Mouse (Mus musculus) neural tube, embryonic 10.5 days (tissue): Measurements from ENCODE around the gene Ebf1.

ENCODE experiments used
- DNase-seq: peaks from one replicate; pipeline ENCODE4 v3.0.0-alpha.2; 2017; ENCODE audit warnings: low spot score; ENCODE audit errors: extremely low spot score

Ebf1 gene

DNA sequence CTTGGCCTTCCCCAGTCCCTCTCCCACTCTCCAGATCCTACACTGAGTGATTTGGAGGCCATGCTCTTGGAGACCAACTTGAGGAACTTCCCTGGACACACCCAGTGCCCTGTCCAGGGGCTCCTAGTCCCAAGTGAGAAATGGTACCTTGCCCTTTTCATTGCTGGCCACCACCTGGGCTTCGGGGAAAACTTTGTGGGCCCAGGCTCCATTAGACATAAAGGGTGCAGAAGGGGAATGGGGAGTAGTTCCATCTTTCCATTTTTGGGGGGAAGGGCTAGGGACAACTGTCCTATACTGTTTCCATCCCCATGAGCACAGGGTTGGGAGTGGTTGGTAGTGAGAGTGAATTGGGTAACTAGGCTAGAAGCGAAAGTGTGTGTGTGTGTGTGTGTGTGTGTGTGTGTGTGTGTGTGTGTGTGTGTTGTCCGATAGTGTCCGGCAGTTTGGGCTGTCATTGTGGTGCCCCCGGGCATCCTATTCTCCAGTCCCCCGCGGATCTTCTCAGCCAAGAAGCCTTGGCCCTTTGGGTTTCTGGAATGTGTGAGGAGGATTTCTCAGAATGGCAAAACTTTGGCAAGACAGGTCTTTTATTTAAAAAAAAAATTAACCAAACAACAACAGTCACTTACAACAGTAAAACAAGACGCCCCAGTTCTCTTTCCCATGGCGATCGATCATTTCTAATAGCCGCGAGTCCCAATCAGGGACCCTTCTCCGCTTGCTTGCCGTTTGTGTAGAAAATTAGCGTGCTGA is 2.2 kb downstream of the Ebf1 start:
- peak; percentile 56 for DNase-seq

- peak; percentile 59 for DNase-seq
These were observed 3.0 kb downstream of the Ebf1 start for GRCm38 (mm10) chr11:44619887-44620693.

DNA sequence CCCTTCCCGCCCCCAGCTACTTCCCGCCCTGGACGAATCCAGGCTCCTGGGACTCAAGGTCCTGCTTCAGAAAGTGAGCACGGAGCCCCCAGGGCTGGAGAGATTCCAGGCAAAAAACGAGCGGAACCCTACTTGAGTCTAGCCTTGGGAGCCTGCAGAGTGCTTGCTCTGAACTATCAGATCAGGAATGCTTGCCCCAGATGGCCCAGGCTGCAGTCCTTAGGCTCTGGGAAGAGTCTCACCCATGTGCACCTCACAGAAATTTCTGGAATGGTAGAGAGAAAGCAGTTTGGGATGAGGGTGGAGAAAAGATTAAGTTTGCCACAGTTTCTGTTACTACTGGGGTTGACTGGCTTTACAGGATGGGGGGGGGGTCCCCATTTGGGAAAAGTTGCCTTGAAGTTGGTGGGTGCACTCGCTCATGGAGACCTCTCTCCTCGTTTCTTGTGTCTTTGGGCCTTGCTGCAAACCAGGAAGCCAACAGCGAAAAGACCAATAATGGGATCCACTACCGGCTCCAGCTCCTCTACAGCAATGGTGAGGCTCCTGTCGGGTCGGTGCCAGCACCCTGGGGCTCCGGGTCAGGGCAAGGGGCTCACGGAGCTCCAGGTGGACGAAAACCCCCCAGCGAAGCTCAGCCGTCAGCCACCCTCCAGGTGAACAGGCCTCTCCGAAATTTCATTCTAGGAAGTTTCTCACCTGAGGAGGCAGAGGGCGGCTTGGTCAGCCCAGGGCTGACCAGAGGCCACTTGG is 3.8 kb downstream of the Ebf1 start:
- DNase-seq = peak; percentile 51

DNA sequence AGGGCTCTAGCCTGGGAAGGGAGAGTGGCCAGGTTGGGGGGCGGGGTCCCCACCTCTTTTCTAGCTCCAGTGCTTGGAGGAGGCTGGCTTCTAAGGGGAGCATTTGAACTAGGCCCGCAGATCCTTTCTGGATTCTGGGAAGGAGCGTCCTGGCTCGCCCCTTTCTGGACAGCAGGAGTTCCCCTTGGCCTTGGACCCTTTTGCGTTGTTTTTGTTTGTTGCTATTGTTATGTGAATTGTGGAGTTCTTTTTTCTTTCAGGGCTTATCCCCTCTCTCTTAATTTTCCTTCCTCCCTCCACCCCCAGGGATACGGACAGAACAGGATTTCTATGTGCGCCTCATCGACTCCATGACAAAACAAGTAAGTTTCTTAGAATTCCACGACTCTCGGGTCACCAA is 4.5 kb downstream of the Ebf1 start:
- DNase-seq = peak; percentile 25

GRCm38 (mm10) chr11:44622023-44622731 is 5.1 kb downstream of the Ebf1 start:
- peak; percentile 35 for DNase-seq

DNA sequence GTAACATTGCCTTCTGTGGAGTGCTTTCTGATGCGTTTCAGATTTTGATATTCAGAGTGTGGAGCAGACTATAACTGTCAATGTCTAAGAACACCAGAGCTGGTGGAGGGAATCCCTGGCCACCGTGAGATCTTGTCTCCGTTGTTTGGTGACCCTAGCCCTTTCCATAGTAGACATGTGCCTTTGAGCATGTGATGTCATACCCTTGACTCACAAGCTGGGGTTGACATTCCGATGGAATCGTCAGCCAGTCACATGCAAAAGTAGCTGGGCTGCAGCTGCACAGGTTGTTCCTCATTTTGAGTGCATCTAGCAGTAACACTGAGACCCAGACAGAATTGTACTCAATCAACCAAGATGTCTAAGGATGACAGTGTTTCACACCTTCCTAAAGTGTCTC is 7.4 kb downstream of the Ebf1 start:
- no peak for DNase-seq

- DNase-seq = no peak
These were observed 8.9 kb downstream of the Ebf1 start for GRCm38 (mm10) chr11:44626065-44626464.

DNA sequence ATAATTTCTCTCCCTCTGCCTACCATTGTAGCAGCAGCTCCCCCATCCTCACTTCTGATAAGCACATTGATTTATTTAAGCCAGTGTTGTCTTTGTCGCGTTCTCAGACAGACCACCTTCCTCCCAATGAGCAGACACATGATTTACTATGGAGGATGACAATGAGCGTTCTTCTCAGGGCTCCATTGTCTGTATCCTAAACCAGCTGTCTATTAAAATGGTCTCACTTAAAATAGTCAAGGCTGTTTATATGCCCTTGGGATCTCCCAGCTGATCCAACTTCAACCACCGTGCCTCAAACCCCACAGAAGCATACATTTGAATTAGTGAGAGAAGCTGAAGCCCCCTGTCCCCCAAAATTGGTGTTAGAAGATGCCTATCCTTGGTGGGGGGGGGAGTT is 11.3 kb downstream of the Ebf1 start:
- DNase-seq = no peak

DNA sequence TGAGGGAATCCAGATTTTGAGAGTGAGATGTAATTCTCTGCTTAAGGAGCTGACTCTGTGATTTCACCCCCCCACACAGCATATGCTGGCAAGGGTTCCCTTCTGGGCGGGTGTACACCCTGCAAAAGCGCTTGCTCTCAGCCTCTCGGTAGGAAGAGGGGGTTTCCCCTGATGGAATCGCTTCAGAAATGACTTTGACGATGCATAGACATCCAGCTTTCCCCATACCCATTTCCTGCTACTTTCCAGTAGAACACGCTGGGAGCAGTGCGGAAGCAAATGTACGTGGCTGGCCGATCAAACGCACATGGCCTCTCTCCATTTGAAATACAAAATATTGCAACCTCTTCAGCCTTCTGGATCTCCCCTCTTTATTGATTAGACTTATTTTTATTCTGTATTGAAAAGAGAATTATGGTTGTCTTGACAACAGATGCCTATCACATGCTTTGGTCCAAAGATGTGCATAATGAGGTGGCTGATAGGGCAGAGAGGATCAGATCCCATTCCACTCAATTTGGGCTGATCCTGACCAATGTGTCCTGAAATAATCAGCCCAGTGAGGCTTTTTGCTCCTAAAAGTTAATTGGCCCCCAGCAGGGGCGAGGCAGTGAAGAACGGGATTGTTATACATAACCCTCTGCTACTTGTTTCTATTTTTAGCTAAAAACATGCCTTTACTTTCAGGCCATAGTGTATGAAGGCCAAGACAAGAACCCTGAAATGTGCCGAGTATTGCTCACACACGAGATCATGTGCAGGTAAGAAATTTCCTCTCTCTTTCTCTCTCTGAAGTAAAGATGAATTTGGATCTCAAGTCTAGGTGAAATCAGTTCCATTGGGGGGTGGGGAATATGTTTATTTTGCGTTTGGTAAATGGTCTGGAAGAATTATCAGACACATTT is 15.2 kb downstream of the Ebf1 start:
- DNase-seq = no peak

- DNase-seq = no peak
These were observed 16.0 kb downstream of the Ebf1 start for GRCm38 (mm10) chr11:44633001-44633693.

DNA sequence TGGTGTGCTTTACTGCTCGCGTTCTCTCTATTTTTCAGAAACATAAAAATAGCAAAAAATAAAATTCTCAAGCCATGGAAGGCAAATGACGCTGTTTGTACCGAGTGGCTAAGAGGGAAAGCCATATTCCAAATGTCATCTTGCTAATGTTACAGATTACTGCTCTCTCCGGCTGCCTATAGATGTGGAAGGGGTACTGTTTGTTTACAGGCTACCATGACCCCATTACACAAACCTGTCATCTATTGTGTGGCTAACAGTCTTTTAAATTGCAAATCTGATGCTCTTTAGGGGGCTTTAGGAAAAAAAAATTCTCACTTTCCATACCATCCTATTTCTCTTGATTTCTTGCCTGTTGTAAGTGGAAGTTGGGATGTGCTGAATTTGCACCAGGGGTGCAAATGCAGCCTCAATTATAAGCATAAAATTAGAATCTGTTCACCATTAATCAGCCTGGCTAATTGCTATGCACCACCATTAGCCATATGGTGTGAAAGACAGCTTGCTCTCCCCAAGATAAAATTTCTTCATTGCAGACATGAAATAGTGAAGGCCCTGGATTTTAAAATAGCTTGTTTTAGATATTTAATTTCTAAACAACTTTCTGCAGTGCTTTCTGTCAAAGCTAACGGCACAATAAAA is 17.6 kb downstream of the Ebf1 start:
- DNase-seq = no peak

GRCm38 (mm10) chr11:44636241-44636640 is 19.1 kb downstream of the Ebf1 start:
- DNase-seq = no peak

DNA sequence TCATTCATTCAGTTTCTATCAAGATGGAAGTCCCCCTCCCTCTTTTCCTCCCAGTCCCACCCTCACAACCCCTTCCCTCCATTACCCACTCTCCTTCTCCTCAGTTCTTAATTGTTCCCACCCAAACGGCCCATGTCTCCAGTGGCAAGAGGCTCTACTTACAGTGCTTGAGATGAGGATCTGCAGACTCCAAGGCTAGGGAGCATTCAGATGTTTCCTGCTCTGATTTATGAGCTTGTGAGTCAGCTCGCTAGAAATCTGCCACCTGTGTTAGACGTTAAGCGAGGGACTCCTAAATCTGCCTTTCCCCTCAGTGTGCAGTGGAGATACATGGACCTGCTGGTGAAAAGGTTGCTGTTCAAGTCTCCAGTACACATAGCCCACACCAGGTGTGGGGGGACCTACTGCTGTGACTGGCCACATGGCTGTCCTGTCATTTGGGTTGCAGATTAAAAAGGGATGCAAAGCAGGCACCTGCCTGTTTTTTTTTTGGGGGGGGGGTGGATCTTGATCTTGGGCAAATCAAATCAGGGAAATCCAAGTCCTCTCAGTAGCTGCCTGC is 21.2 kb downstream of the Ebf1 start:
- no peak for DNase-seq

- DNase-seq = no peak
These were observed 24.4 kb downstream of the Ebf1 start for GRCm38 (mm10) chr11:44641496-44641895.

GRCm38 (mm10) chr11:44654340-44655019 is 37.4 kb downstream of the Ebf1 start:
- no peak for DNase-seq

GRCm38 (mm10) chr11:44655468-44655867 is 38.4 kb downstream of the Ebf1 start:
- DNase-seq = no peak

DNA sequence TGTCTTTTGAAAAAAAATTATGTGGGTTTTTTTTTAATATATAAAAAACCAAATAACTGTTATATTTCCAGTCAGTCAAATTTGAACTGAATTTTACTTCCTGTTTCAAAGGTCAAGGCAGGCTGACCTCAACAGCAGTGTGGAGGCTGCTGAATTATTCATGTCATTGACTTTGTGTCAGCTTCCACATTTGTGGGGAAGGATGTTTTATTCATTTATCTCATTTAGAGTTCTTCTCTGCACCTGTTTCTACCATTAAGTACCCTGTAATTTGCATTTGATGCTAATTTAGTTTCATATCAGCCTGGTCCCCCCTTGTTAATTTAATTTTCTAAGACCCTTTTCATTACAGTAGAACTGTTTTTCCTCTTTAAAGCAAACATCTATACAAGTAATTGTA is 39.8 kb downstream of the Ebf1 start:
- no peak for DNase-seq

GRCm38 (mm10) chr11:44657833-44658395 is 40.8 kb downstream of the Ebf1 start:
- no peak for DNase-seq
